Mouse (Mus musculus): Measurements from ENCODE around the gene Afg3l1.
"Not testable (repeated sequence)": the region's sequence is repeated elsewhere in the genome, so short reads cannot be mapped to it uniquely, and the experiment has no call there.

The Afg3l1 gene

GRCm38 (mm10) chr8:123514781-123515539, 37.3 kb downstream of the Afg3l1 start, which contains the start of gene Dbndd1:
TSS of gene Dbndd1 (minus strand) at chr8:123515463.
- in situ Hi-C loops (cut with MboI; ENCODE audit: low sequenced_read_pairs): no loop called here

GRCm38 (mm10) chr8:123515540-123515897, 37.8 kb downstream of the Afg3l1 start:
- in situ Hi-C loops (cut with MboI; ENCODE audit: low sequenced_read_pairs): no loop called here

- in situ Hi-C loops (cut with MboI; ENCODE audit: low sequenced_read_pairs): no loop called here
These were observed 38.9 kb downstream of the Afg3l1 start for GRCm38 (mm10) chr8:123516596-123516995.

- in situ Hi-C loops (cut with MboI; ENCODE audit: low sequenced_read_pairs): no loop called here
These were observed 40.5 kb downstream of the Afg3l1 start for GRCm38 (mm10) chr8:123518172-123518571.

GRCm38 (mm10) chr8:123518667-123519066, 41.0 kb downstream of the Afg3l1 start, which contains the start of gene Gas8:
TSS of gene Gas8 (plus strand) at chr8:123518834.
- in situ Hi-C loops (cut with MboI; ENCODE audit: low sequenced_read_pairs): no loop called here

- in situ Hi-C loops (cut with MboI; ENCODE audit: low sequenced_read_pairs): not testable (repeated sequence)
These were observed 42.3 kb downstream of the Afg3l1 start for GRCm38 (mm10) chr8:123520048-123520447.

- in situ Hi-C loops (cut with MboI; ENCODE audit: low sequenced_read_pairs): no loop called here
These were observed 50.2 kb downstream of the Afg3l1 start for GRCm38 (mm10) chr8:123527720-123528489.

- in situ Hi-C loops (cut with MboI; ENCODE audit: low sequenced_read_pairs): no loop called here
These were observed 58.7 kb downstream of the Afg3l1 start for GRCm38 (mm10) chr8:123536242-123536989.

GRCm38 (mm10) chr8:123536990-123537380, 59.3 kb downstream of the Afg3l1 start:
- in situ Hi-C loops (cut with MboI; ENCODE audit: low sequenced_read_pairs): no loop called here

- in situ Hi-C loops (cut with MboI; ENCODE audit: low sequenced_read_pairs): not testable (repeated sequence)
These were observed 59.9 kb downstream of the Afg3l1 start for GRCm38 (mm10) chr8:123537641-123538040.
